Mouse (Mus musculus): ENCODE data around the gene Gm20388. TPM values are rescaled to one million over a fixed set of nuclear protein-coding genes. Genes with fewer than 3 reads are reported as not detected.

Gene Gm20388
- total and polyA plus RNA-seq, 3 experiments, result 0.02 to 0.05 TPM; not detected in 1

- no peak for ATAC-seq (ENCODE audit: extremely low read depth, insufficient number of reproducible peaks, low FRiP score, poor library complexity, severe bottlenecking)
- no peak for TF ChIP-seq GATA1 (IDR thresholded peaks at IDR 0.05; ENCODE audit: borderline replicate concordance, low read length)
- TF ChIP-seq POLR2AphosphoS5 (IDR thresholded peaks at IDR 0.05; ENCODE audit: insufficient replicate concordance, low read depth, low read length), result no peak
- TF ChIP-seq TAL1 (conservative IDR thresholded peaks at IDR 0.05; ENCODE audit: low read depth, low read length), result no peak
- no peak for TF ChIP-seq GATA2 (IDR thresholded peaks at IDR 0.05; ENCODE audit: borderline replicate concordance, low read depth, low read length)
- no peak for TF ChIP-seq CTCF (IDR thresholded peaks at IDR 0.05; ENCODE audit: low read depth, low read length)
Observed at GRCm38 (mm10) chr8:123767874-123768273, 3857.2 kb downstream of the Gm20388 start.

GRCm38 (mm10) chr8:123768492-123769356 is 3858.1 kb downstream of the Gm20388 start:
- H3K27me3 ChIP-seq (ENCODE audit: insufficient read depth, low read length), result no peaks in the 10 kb centered on the region; the same call in 1 of the 2 replicates

More at GRCm38 (mm10) chr8:123767874-123768273, 3857.2 kb downstream of the Gm20388 start:
- Histone ChIP-seq H3K36me3 (replicated peaks) (no peaks in the 10 kb centered on the region), H3K27me3 (ENCODE audit: insufficient read depth, low read length) (no peaks in the 10 kb centered on the region), H3K4me3 (ENCODE audit: low read depth, low read length) (no peak overlapping the region), H3K9me3 (replicated peaks) (peaks cover 7% of the 10 kb centered on the region), H3K4me1 (ENCODE audit: insufficient read depth, low read depth, low read length) (no peaks in the 10 kb centered on the region)
- DNase-seq (ENCODE audit: low spot score), result no peak

GRCm38 (mm10) chr8:123773468-123773867 is 3862.8 kb downstream of the Gm20388 start:
- H3K27me3 ChIP-seq (ENCODE audit: insufficient read depth, low read length), result no peaks in the 10 kb centered on the region; the same call in 1 of the 2 replicates
- peaks cover 10% of the 10 kb centered on the region; the same call in 1 of the 2 replicates for H3K9me3 ChIP-seq (replicated peaks)
- DNase-seq (ENCODE audit: low spot score) (no peak), ATAC-seq (ENCODE audit: extremely low read depth, insufficient number of reproducible peaks, low FRiP score, poor library complexity, severe bottlenecking) (no peak)
- TF ChIP-seq GATA2 (IDR thresholded peaks at IDR 0.05; ENCODE audit: borderline replicate concordance, low read depth, low read length) (no peak), POLR2AphosphoS5 (IDR thresholded peaks at IDR 0.05; ENCODE audit: insufficient replicate concordance, low read depth, low read length) (no peak), CTCF (IDR thresholded peaks at IDR 0.05; ENCODE audit: low read depth, low read length) (no peak), GATA1 (IDR thresholded peaks at IDR 0.05; ENCODE audit: borderline replicate concordance, low read length) (no peak), TAL1 (conservative IDR thresholded peaks at IDR 0.05; ENCODE audit: low read depth, low read length) (no peak)
- H3K4me3 ChIP-seq (ENCODE audit: low read depth, low read length), result no peak overlapping the region
- no peaks in the 10 kb centered on the region for H3K4me1 ChIP-seq (ENCODE audit: insufficient read depth, low read depth, low read length)
- H3K36me3 ChIP-seq (replicated peaks), result no peaks in the 10 kb centered on the region

More at GRCm38 (mm10) chr8:123768492-123769356, 3858.1 kb downstream of the Gm20388 start:
- DNase-seq (ENCODE audit: low spot score) (no peak), ATAC-seq (ENCODE audit: extremely low read depth, insufficient number of reproducible peaks, low FRiP score, poor library complexity, severe bottlenecking) (no peak)
- H3K4me3 ChIP-seq (ENCODE audit: low read depth, low read length), result no peak overlapping the region
- H3K4me1 ChIP-seq (ENCODE audit: insufficient read depth, low read depth, low read length), result no peaks in the 10 kb centered on the region
- H3K36me3 ChIP-seq (replicated peaks), result no peaks in the 10 kb centered on the region
- no peak for TF ChIP-seq GATA1 (IDR thresholded peaks at IDR 0.05; ENCODE audit: borderline replicate concordance, low read length)
- TF ChIP-seq GATA2 (IDR thresholded peaks at IDR 0.05; ENCODE audit: borderline replicate concordance, low read depth, low read length), result no peak
- no peak for TF ChIP-seq TAL1 (conservative IDR thresholded peaks at IDR 0.05; ENCODE audit: low read depth, low read length)
- no peak for TF ChIP-seq CTCF (IDR thresholded peaks at IDR 0.05; ENCODE audit: low read depth, low read length)
- no peak for TF ChIP-seq POLR2AphosphoS5 (IDR thresholded peaks at IDR 0.05; ENCODE audit: insufficient replicate concordance, low read depth, low read length)
- peaks cover 11% of the 10 kb centered on the region for H3K9me3 ChIP-seq (replicated peaks)

- DNase-seq (ENCODE audit: low spot score) (no peak), ATAC-seq (ENCODE audit: extremely low read depth, insufficient number of reproducible peaks, low FRiP score, poor library complexity, severe bottlenecking) (no peak)
- no peak overlapping the region for H3K4me3 ChIP-seq (ENCODE audit: low read depth, low read length)
- H3K27me3 ChIP-seq (ENCODE audit: insufficient read depth, low read length), result peaks cover 2% of the 10 kb centered on the region; the same call in 1 of the 2 replicates
- no peaks in the 10 kb centered on the region for H3K36me3 ChIP-seq (replicated peaks)
- no peaks in the 10 kb centered on the region for H3K4me1 ChIP-seq (ENCODE audit: insufficient read depth, low read depth, low read length)
- no peak for TF ChIP-seq POLR2AphosphoS5 (IDR thresholded peaks at IDR 0.05; ENCODE audit: insufficient replicate concordance, low read depth, low read length)
- peaks cover 6% of the 10 kb centered on the region; the same call in 1 of the 2 replicates for H3K9me3 ChIP-seq (replicated peaks)
Observed at GRCm38 (mm10) chr8:123774491-123774890, 3863.8 kb downstream of the Gm20388 start.

GRCm38 (mm10) chr8:123777319-123777718 is 3866.7 kb downstream of the Gm20388 start:
- TF ChIP-seq CTCF (IDR thresholded peaks at IDR 0.05; ENCODE audit: low read depth, low read length) (no peak), TAL1 (conservative IDR thresholded peaks at IDR 0.05; ENCODE audit: low read depth, low read length) (no peak), GATA2 (IDR thresholded peaks at IDR 0.05; ENCODE audit: borderline replicate concordance, low read depth, low read length) (no peak), GATA1 (IDR thresholded peaks at IDR 0.05; ENCODE audit: borderline replicate concordance, low read length) (no peak), POLR2AphosphoS5 (IDR thresholded peaks at IDR 0.05; ENCODE audit: insufficient replicate concordance, low read depth, low read length) (no peak)
- Histone ChIP-seq H3K9me3 (replicated peaks) (peaks cover 6% of the 10 kb centered on the region; the same call in 1 of the 2 replicates), H3K4me1 (ENCODE audit: insufficient read depth, low read depth, low read length) (no peaks in the 10 kb centered on the region), H3K27me3 (ENCODE audit: insufficient read depth, low read length) (peaks cover 3% of the 10 kb centered on the region; the same call in 1 of the 2 replicates), H3K4me3 (ENCODE audit: low read depth, low read length) (no peak overlapping the region), H3K36me3 (replicated peaks) (no peaks in the 10 kb centered on the region)
- DNase-seq (ENCODE audit: low spot score) (no peak), ATAC-seq (ENCODE audit: extremely low read depth, insufficient number of reproducible peaks, low FRiP score, poor library complexity, severe bottlenecking) (no peak)

- peaks cover 6% of the 10 kb centered on the region for H3K9me3 ChIP-seq (replicated peaks)
- H3K4me1 ChIP-seq (ENCODE audit: insufficient read depth, low read depth, low read length), result no peaks in the 10 kb centered on the region
- peaks cover 3% of the 10 kb centered on the region; the same call in 1 of the 2 replicates for H3K27me3 ChIP-seq (ENCODE audit: insufficient read depth, low read length)
- TF ChIP-seq CTCF (IDR thresholded peaks at IDR 0.05; ENCODE audit: low read depth, low read length), result no peak
- TF ChIP-seq TAL1 (conservative IDR thresholded peaks at IDR 0.05; ENCODE audit: low read depth, low read length), result no peak
- no peak for TF ChIP-seq GATA1 (IDR thresholded peaks at IDR 0.05; ENCODE audit: borderline replicate concordance, low read length)
- no peak for TF ChIP-seq POLR2AphosphoS5 (IDR thresholded peaks at IDR 0.05; ENCODE audit: insufficient replicate concordance, low read depth, low read length)
- no peak for TF ChIP-seq GATA2 (IDR thresholded peaks at IDR 0.05; ENCODE audit: borderline replicate concordance, low read depth, low read length)
- no peak for ATAC-seq (ENCODE audit: extremely low read depth, insufficient number of reproducible peaks, low FRiP score, poor library complexity, severe bottlenecking)
- DNase-seq (ENCODE audit: low spot score), result no peak
- no peaks in the 10 kb centered on the region for H3K36me3 ChIP-seq (replicated peaks)
- no peak overlapping the region for H3K4me3 ChIP-seq (ENCODE audit: low read depth, low read length)
Observed at GRCm38 (mm10) chr8:123780471-123780870, 3869.8 kb downstream of the Gm20388 start.

All from G1E (cell line).